Mouse (Mus musculus) intestine, postnatal 0 days (tissue): ENCODE measurements around the gene Acvr1. TPM values are rescaled to one million over a fixed set of nuclear protein-coding genes. Genes with fewer than 3 reads are reported as not detected.

Experiments
- ATAC-seq: fragments of 200-750 bp; cut with Nextera tagmentation; 2 replicates; pipeline ENCODE4 v1.8.0; 2017; ENCODE audit warnings: mild to moderate bottlenecking, moderate TSS enrichment, moderate library complexity
- H3K27ac ChIP-seq: fragments of 300-500 bp; sonication (generic); 2 replicates; pipeline ENCODE4 v1.5.1; 2014; ENCODE audit warnings: mild to moderate bottlenecking, low read depth, low read length, moderate library complexity
- H3K27me3 ChIP-seq: fragments of 300-500 bp; sonication (generic); replicated peaks from 2 replicates; pipeline ENCODE4 v1.6.1; 2014; ENCODE audit warnings: low read length, mixed read lengths; ENCODE audit not compliant: control insufficient read depth, insufficient read depth
- H3K36me3 ChIP-seq: fragments of 300-500 bp; sonication (generic); 2 replicates; pipeline ENCODE4 v1.6.1; 2014; ENCODE audit warnings: mild to moderate bottlenecking, moderate library complexity; ENCODE audit not compliant: control insufficient read depth, insufficient read depth
- H3K4me1 ChIP-seq: fragments of 300-500 bp; sonication (generic); replicated peaks from 2 replicates; pipeline ENCODE4 v1.6.1; 2014; ENCODE audit warnings: antibody characterized with exemption, low read length, mixed read lengths; ENCODE audit not compliant: control insufficient read depth, insufficient read depth
- H3K4me2 ChIP-seq: fragments of 300-500 bp; sonication (generic); replicated peaks from 2 replicates; pipeline ENCODE4 v1.6.1; 2014; ENCODE audit warnings: low read depth, mild to moderate bottlenecking, moderate library complexity
- H3K4me3 ChIP-seq: fragments of 300-500 bp; sonication (generic); 2 replicates; pipeline ENCODE4 v1.5.1; 2014; ENCODE audit warnings: low read depth, low read length
- H3K9ac ChIP-seq: fragments of 300-500 bp; sonication (generic); 2 replicates; pipeline ENCODE4 v1.6.1; 2014; ENCODE audit warnings: mild to moderate bottlenecking, low read depth, low read length
- H3K9me3 ChIP-seq: fragments of 300-500 bp; sonication (generic); 2 replicates; pipeline ENCODE4 v1.6.1; 2016; ENCODE audit warnings: mixed run types; ENCODE audit not compliant: control insufficient read depth
- CTCF ChIP-seq: sonication (generic); IDR thresholded peaks from 2 replicates; pipeline ENCODE4 v1.5.1; 2016; ENCODE audit warnings: low read depth, mild to moderate bottlenecking, control low read depth, antibody characterized with exemption, moderate library complexity
- WGBS: fragments of 180-500 bp; shearing (Covaris S2); extraction: QIAGEN DNeasy Blood & Tissue Kit; methylation state at CpG from one replicate; pipeline ENCODE4 v1.1.7; 2014; 5-methylcytosine and 5-hydroxymethylcytosine counted together
- polyA plus RNA-seq: library from polyadenylated mRNA; unstranded; fragments of >200 nt; fragmentation: Nextera tagmentation; extraction: Ambion mirVana; gene quantifications from 2 replicates; pipeline ENCODE4 v1.2.1, GENCODE M21; 2015

Gene Acvr1
- polyA plus RNA-seq, 1 experiment from 2014 or later = 4.6 TPM

GRCm38 (mm10) chr2:58470290-58470689 lies 96.7 kb downstream of the Acvr1 start:
- peaks cover 53% of the 10 kb centered on the region for H3K36me3 ChIP-seq

GRCm38 (mm10) chr2:58469816-58470215 lies 97.1 kb downstream of the Acvr1 start, which contains the start of gene Gm17409:
Gene Gm17409 (plus strand): TSS chr2:58470116.
- Histone ChIP-seq H3K27me3 (no peaks in the 10 kb centered on the region), H3K36me3 (peaks cover 55% of the 10 kb centered on the region), H3K4me2 (no peak within 1 kb of the TSS), H3K9me3 (no peaks in the 10 kb centered on the region), H3K4me3 (no peak within 1 kb of the TSS), H3K9ac (no peak within 1 kb of the TSS), H3K27ac (no peak within 1 kb of the TSS), H3K4me1 (no peaks in the 10 kb centered on the region)
- no peak for ATAC-seq
- TF ChIP-seq CTCF = no peak
- WGBS = 85% methylated on average over 7 of the region's 7 CpGs

More at GRCm38 (mm10) chr2:58470290-58470689, 96.7 kb downstream of the Acvr1 start:
- Histone ChIP-seq H3K9ac (no peak overlapping the region), H3K27me3 (no peaks in the 10 kb centered on the region), H3K27ac (no peak overlapping the region), H3K4me2 (no peak overlapping the region), H3K4me3 (no peak overlapping the region), H3K9me3 (no peaks in the 10 kb centered on the region), H3K4me1 (no peaks in the 10 kb centered on the region)
- WGBS = 93% methylated on average over 7 of the region's 7 CpGs
- TF ChIP-seq CTCF = no peak
- ATAC-seq = no peak

- Histone ChIP-seq H3K4me2 (no peak overlapping the region), H3K27ac (no peak overlapping the region), H3K4me3 (no peak overlapping the region), H3K27me3 (no peaks in the 10 kb centered on the region), H3K4me1 (no peaks in the 10 kb centered on the region), H3K9ac (no peak overlapping the region), H3K9me3 (no peaks in the 10 kb centered on the region), H3K36me3 (peaks cover 23% of the 10 kb centered on the region)
- 86% methylated on average over 14 of the region's 14 CpGs for WGBS
- TF ChIP-seq CTCF = peak; percentile 79
- ATAC-seq = no peak
Measured at GRCm38 (mm10) chr2:58458820-58459371, 108.1 kb downstream of the Acvr1 start.

- 97% methylated on average over 5 of the region's 5 CpGs for WGBS
- Histone ChIP-seq H3K9me3 (no peaks in the 10 kb centered on the region), H3K27ac (no peak overlapping the region), H3K36me3 (peaks cover 26% of the 10 kb centered on the region), H3K27me3 (no peaks in the 10 kb centered on the region), H3K4me1 (no peaks in the 10 kb centered on the region), H3K9ac (no peak overlapping the region), H3K4me2 (no peak overlapping the region), H3K4me3 (no peak overlapping the region)
- ATAC-seq = no peak
- TF ChIP-seq CTCF = peak; percentile 51
Measured at GRCm38 (mm10) chr2:58457488-58457865, 109.5 kb downstream of the Acvr1 start.

GRCm38 (mm10) chr2:58456843-58457487 lies 110.0 kb downstream of the Acvr1 start:
- Histone ChIP-seq H3K4me2 (no peak overlapping the region), H3K36me3 (peaks cover 23% of the 10 kb centered on the region), H3K27ac (no peak overlapping the region), H3K4me3 (no peak overlapping the region), H3K9ac (no peak overlapping the region), H3K9me3 (no peaks in the 10 kb centered on the region), H3K27me3 (no peaks in the 10 kb centered on the region), H3K4me1 (no peaks in the 10 kb centered on the region)
- WGBS = 94% methylated on average over 8 of the region's 8 CpGs
- TF ChIP-seq CTCF = no peak
- no peak for ATAC-seq

- Histone ChIP-seq H3K9me3 (no peaks in the 10 kb centered on the region), H3K4me1 (no peaks in the 10 kb centered on the region), H3K9ac (no peak overlapping the region), H3K36me3 (peaks cover 22% of the 10 kb centered on the region; the same call in 1 of the 2 replicates), H3K27me3 (no peaks in the 10 kb centered on the region), H3K27ac (no peak overlapping the region), H3K4me3 (no peak overlapping the region), H3K4me2 (no peak overlapping the region)
- ATAC-seq = no peak
- 89% methylated on average over 16 of the region's 16 CpGs for WGBS
- no peak for TF ChIP-seq CTCF
Measured at GRCm38 (mm10) chr2:58454095-58454865, 112.7 kb downstream of the Acvr1 start.
